Mouse (Mus musculus): ENCODE results near the gene Pced1a. TPM values are rescaled to one million over a fixed set of nuclear protein-coding genes. Genes with fewer than 3 reads are reported as not detected.

Gene Pced1a
- polyA plus RNA-seq, 1 experiment from 2014 or later: 10.3 TPM

- 85% methylated on average over 6 of the region's 6 CpGs for WGBS
- no peak overlapping the region for H3K27ac ChIP-seq (ENCODE audit: low read depth, low read length)
- 0 out of 2 replicates have a peak, but pooled peaks cover 2% of the 10 kb centered on the region for H3K4me1 ChIP-seq (replicated peaks; ENCODE audit: control insufficient read depth, insufficient read depth, low read length)
- H3K27me3 ChIP-seq (ENCODE audit: control insufficient read depth, insufficient read depth, low read length): no peaks in the 10 kb centered on the region
- H3K36me3 ChIP-seq (ENCODE audit: control insufficient read depth, insufficient read depth, low read length): no peaks in the 10 kb centered on the region
- DNase-seq (ENCODE audit: low spot score) (no peak), ATAC-seq (ENCODE audit: low FRiP score) (no peak)
- no peaks in the 10 kb centered on the region for H3K9me3 ChIP-seq (ENCODE audit: control insufficient read depth, low read length)
- no peak overlapping the region for H3K4me2 ChIP-seq (replicated peaks; ENCODE audit: low read depth, low read length)
- H3K9ac ChIP-seq (ENCODE audit: low read depth, low read length): no peak overlapping the region
- no peak overlapping the region for H3K4me3 ChIP-seq (ENCODE audit: low read depth, low read length)
Observed at GRCm38 (mm10) chr2:130454748-130455370, 30.4 kb upstream of the Pced1a start.

GRCm38 (mm10) chr2:130453421-130453820 lies 28.9 kb upstream of the Pced1a start:
- no peak for DNase-seq (ENCODE audit: low spot score)
- no peak overlapping the region for H3K27ac ChIP-seq (ENCODE audit: low read depth, low read length)
- no peak for ATAC-seq (ENCODE audit: low FRiP score)
- no peak overlapping the region for H3K4me3 ChIP-seq (ENCODE audit: low read depth, low read length)
- H3K4me2 ChIP-seq (replicated peaks; ENCODE audit: low read depth, low read length): no peak overlapping the region
- WGBS: 80% methylated on average over 6 of the region's 6 CpGs
- H3K36me3 ChIP-seq (ENCODE audit: control insufficient read depth, insufficient read depth, low read length): no peaks in the 10 kb centered on the region
- no peaks in the 10 kb centered on the region for H3K9me3 ChIP-seq (ENCODE audit: control insufficient read depth, low read length)
- H3K9ac ChIP-seq (ENCODE audit: low read depth, low read length): no peak overlapping the region
- peaks cover 2% of the 10 kb centered on the region; the same call in 1 of the 2 replicates for H3K27me3 ChIP-seq (ENCODE audit: control insufficient read depth, insufficient read depth, low read length)
- 0 out of 2 replicates have a peak, but pooled peaks cover 2% of the 10 kb centered on the region for H3K4me1 ChIP-seq (replicated peaks; ENCODE audit: control insufficient read depth, insufficient read depth, low read length)

- 70% methylated on average over 2 of the region's 2 CpGs for WGBS
- 0 out of 2 replicates have a peak, but pooled peaks cover 2% of the 10 kb centered on the region for H3K4me1 ChIP-seq (replicated peaks; ENCODE audit: control insufficient read depth, insufficient read depth, low read length)
- no peak overlapping the region for H3K4me3 ChIP-seq (ENCODE audit: low read depth, low read length)
- H3K27me3 ChIP-seq (ENCODE audit: control insufficient read depth, insufficient read depth, low read length): peaks cover 2% of the 10 kb centered on the region; the same call in 1 of the 2 replicates
- H3K9me3 ChIP-seq (ENCODE audit: control insufficient read depth, low read length): no peaks in the 10 kb centered on the region
- H3K4me2 ChIP-seq (replicated peaks; ENCODE audit: low read depth, low read length): no peak overlapping the region
- no peak overlapping the region for H3K9ac ChIP-seq (ENCODE audit: low read depth, low read length)
- DNase-seq (ENCODE audit: low spot score) (no peak), ATAC-seq (ENCODE audit: low FRiP score) (no peak)
- H3K27ac ChIP-seq (ENCODE audit: low read depth, low read length): no peak overlapping the region
- no peaks in the 10 kb centered on the region for H3K36me3 ChIP-seq (ENCODE audit: control insufficient read depth, insufficient read depth, low read length)
Observed at GRCm38 (mm10) chr2:130452266-130452665, 27.8 kb upstream of the Pced1a start.

GRCm38 (mm10) chr2:130451727-130452090 lies 27.2 kb upstream of the Pced1a start:
- no peaks in the 10 kb centered on the region for H3K36me3 ChIP-seq (ENCODE audit: control insufficient read depth, insufficient read depth, low read length)
- H3K4me2 ChIP-seq (replicated peaks; ENCODE audit: low read depth, low read length): peak overlapping the region; percentile 82; the same call in 1 of the 2 replicates
- no peak overlapping the region for H3K27ac ChIP-seq (ENCODE audit: low read depth, low read length)
- no peak overlapping the region for H3K4me3 ChIP-seq (ENCODE audit: low read depth, low read length)
- no peak for ATAC-seq (ENCODE audit: low FRiP score)
- no peak for DNase-seq (ENCODE audit: low spot score)
- no peak overlapping the region for H3K9ac ChIP-seq (ENCODE audit: low read depth, low read length)
- H3K4me1 ChIP-seq (replicated peaks; ENCODE audit: control insufficient read depth, insufficient read depth, low read length): 0 out of 2 replicates have a peak, but pooled peaks cover 2% of the 10 kb centered on the region
- peaks cover 2% of the 10 kb centered on the region; the same call in 1 of the 2 replicates for H3K27me3 ChIP-seq (ENCODE audit: control insufficient read depth, insufficient read depth, low read length)
- WGBS: 75% methylated on average over 3 of the region's 3 CpGs
- H3K9me3 ChIP-seq (ENCODE audit: control insufficient read depth, low read length): no peaks in the 10 kb centered on the region

- peak overlapping the region; percentile 91 for H3K4me3 ChIP-seq (ENCODE audit: low read depth, low read length)
- H3K9me3 ChIP-seq (ENCODE audit: control insufficient read depth, low read length): no peaks in the 10 kb centered on the region
- peaks cover 2% of the 10 kb centered on the region; the same call in 1 of the 2 replicates for H3K27me3 ChIP-seq (ENCODE audit: control insufficient read depth, insufficient read depth, low read length)
- H3K36me3 ChIP-seq (ENCODE audit: control insufficient read depth, insufficient read depth, low read length): no peaks in the 10 kb centered on the region
- no peak overlapping the region for H3K27ac ChIP-seq (ENCODE audit: low read depth, low read length)
- 0 out of 2 replicates have a peak, but pooled peaks cover 2% of the 10 kb centered on the region for H3K4me1 ChIP-seq (replicated peaks; ENCODE audit: control insufficient read depth, insufficient read depth, low read length)
- 74% methylated on average over 14 of the region's 14 CpGs for WGBS
- H3K4me2 ChIP-seq (replicated peaks; ENCODE audit: low read depth, low read length): peak overlapping the region; percentile 82
- H3K9ac ChIP-seq (ENCODE audit: low read depth, low read length): peak overlapping the region; percentile 88
- ATAC-seq (ENCODE audit: low FRiP score) (no peak), DNase-seq (ENCODE audit: low spot score) (no peak)
Observed at GRCm38 (mm10) chr2:130451086-130451726, 26.7 kb upstream of the Pced1a start.

GRCm38 (mm10) chr2:130450434-130450796 lies 25.9 kb upstream of the Pced1a start:
- under 1% methylated on average over 38 of the region's 47 CpGs for WGBS
- no peaks in the 10 kb centered on the region for H3K9me3 ChIP-seq (ENCODE audit: control insufficient read depth, low read length)
- peak overlapping the region; percentile 82 for H3K4me2 ChIP-seq (replicated peaks; ENCODE audit: low read depth, low read length)
- peak overlapping the region; percentile 88 for H3K9ac ChIP-seq (ENCODE audit: low read depth, low read length)
- peaks cover 2% of the 10 kb centered on the region; the same call in 1 of the 2 replicates for H3K27me3 ChIP-seq (ENCODE audit: control insufficient read depth, insufficient read depth, low read length)
- no peak for DNase-seq (ENCODE audit: low spot score)
- H3K4me1 ChIP-seq (replicated peaks; ENCODE audit: control insufficient read depth, insufficient read depth, low read length): 0 out of 2 replicates have a peak, but pooled peaks cover 2% of the 10 kb centered on the region
- peak overlapping the region; percentile 77 for H3K27ac ChIP-seq (ENCODE audit: low read depth, low read length)
- peak; percentile 84 for ATAC-seq (ENCODE audit: low FRiP score)
- no peaks in the 10 kb centered on the region for H3K36me3 ChIP-seq (ENCODE audit: control insufficient read depth, insufficient read depth, low read length)
- H3K4me3 ChIP-seq (ENCODE audit: low read depth, low read length): peak overlapping the region; percentile 91

GRCm38 (mm10) chr2:130449794-130450433 lies 25.4 kb upstream of the Pced1a start, which contains the start of gene Ptpra:
Ptpra (plus strand) TSS chr2:130450278.
- Histone ChIP-seq H3K27me3 (ENCODE audit: control insufficient read depth, insufficient read depth, low read length) (peaks cover 2% of the 10 kb centered on the region; the same call in 1 of the 2 replicates), H3K4me3 (ENCODE audit: low read depth, low read length) (peak within 1 kb of the TSS; percentile 91), H3K9me3 (ENCODE audit: control insufficient read depth, low read length) (no peaks in the 10 kb centered on the region), H3K36me3 (ENCODE audit: control insufficient read depth, insufficient read depth, low read length) (no peaks in the 10 kb centered on the region), H3K27ac (ENCODE audit: low read depth, low read length) (peak within 1 kb of the TSS; percentile 77), H3K4me1 (replicated peaks; ENCODE audit: control insufficient read depth, insufficient read depth, low read length) (0 out of 2 replicates have a peak, but pooled peaks cover 2% of the 10 kb centered on the region), H3K9ac (ENCODE audit: low read depth, low read length) (peak within 1 kb of the TSS; percentile 88), H3K4me2 (replicated peaks; ENCODE audit: low read depth, low read length) (peak within 1 kb of the TSS; percentile 82)
- WGBS: 0% methylated on average over 31 of the region's 50 CpGs
- peak; percentile 91 for DNase-seq (ENCODE audit: low spot score)
- peak; percentile 98 for ATAC-seq (ENCODE audit: low FRiP score)

- H3K9me3 ChIP-seq (ENCODE audit: control insufficient read depth, low read length): no peaks in the 10 kb centered on the region
- H3K27me3 ChIP-seq (ENCODE audit: control insufficient read depth, insufficient read depth, low read length): peaks cover 2% of the 10 kb centered on the region; the same call in 1 of the 2 replicates
- H3K4me2 ChIP-seq (replicated peaks; ENCODE audit: low read depth, low read length): peak overlapping the region; percentile 82
- 10% methylated on average over 17 of the region's 17 CpGs for WGBS
- ATAC-seq (ENCODE audit: low FRiP score): no peak; the same call in 1 of the 2 replicates
- H3K4me3 ChIP-seq (ENCODE audit: low read depth, low read length): peak overlapping the region; percentile 91
- peak overlapping the region; percentile 88 for H3K9ac ChIP-seq (ENCODE audit: low read depth, low read length)
- 0 out of 2 replicates have a peak, but pooled peaks cover 2% of the 10 kb centered on the region for H3K4me1 ChIP-seq (replicated peaks; ENCODE audit: control insufficient read depth, insufficient read depth, low read length)
- H3K36me3 ChIP-seq (ENCODE audit: control insufficient read depth, insufficient read depth, low read length): no peaks in the 10 kb centered on the region
- no peak overlapping the region for H3K27ac ChIP-seq (ENCODE audit: low read depth, low read length)
- DNase-seq (ENCODE audit: low spot score): peak; percentile 43
Observed at GRCm38 (mm10) chr2:130449021-130449793, 24.7 kb upstream of the Pced1a start.

All from hindbrain, embryonic 11.5 days (tissue).